Mouse (Mus musculus) telencephalon, adult 2 months (tissue): ENCODE measurements around the gene Kif19a.

Source experiments
- DNase-seq: peaks from one replicate; pipeline ENCODE4 v3.0.0-alpha.2; 2011; ENCODE audit warnings: low read depth, low spot score

The Kif19a gene

DNA sequence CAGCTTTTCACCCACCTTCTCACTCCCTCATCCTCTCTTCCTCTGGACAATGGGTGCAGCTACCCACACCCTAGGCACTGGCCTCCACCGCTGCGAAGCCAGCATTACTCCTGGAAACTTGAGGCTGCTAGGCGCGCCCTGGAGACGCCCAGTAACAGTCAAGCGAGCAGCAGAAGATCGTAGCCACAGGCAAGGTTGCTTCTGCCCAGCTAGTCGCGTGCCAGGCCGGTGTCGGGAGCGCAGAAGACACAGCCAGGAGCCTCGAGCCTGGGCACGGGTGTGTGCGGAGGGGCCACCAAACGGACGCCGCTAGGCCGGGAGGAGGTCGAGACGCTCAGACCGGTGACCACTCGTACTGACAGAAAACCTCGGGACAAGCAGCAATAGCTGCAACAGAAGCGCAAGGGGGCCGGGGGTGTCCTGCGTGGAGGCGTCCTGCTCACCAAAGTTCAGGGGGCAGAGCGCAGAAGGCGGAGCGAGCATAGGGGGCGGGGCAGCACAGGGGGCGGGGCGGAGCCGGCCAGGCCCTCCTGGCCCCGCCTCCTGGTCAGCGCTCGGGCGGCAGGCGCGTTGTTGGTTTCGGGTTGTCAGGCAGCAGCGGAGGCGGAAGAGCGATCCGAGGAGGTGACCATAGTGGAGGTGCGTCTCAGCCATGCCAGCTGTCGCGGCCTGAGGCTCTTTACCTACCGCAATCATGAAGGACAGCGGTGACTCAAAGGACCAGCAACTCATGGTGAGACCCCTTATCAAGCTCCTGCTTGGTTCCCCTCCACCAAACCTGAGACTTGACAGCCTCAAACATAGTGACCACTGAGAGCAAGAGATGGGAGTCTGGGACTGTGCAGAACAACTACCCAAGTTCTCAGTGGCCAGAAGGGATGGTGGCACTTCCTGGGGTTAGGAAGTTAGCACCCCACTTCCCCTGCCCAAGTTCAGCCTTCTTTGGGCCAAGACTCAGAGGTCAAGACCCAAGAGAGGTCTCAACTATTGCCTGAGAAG, at the start of gene Kif19a:
Kif19a (plus strand) TSS at position 569 of the 999 bp plus-strand sequence.
- no peak for DNase-seq

DNA sequence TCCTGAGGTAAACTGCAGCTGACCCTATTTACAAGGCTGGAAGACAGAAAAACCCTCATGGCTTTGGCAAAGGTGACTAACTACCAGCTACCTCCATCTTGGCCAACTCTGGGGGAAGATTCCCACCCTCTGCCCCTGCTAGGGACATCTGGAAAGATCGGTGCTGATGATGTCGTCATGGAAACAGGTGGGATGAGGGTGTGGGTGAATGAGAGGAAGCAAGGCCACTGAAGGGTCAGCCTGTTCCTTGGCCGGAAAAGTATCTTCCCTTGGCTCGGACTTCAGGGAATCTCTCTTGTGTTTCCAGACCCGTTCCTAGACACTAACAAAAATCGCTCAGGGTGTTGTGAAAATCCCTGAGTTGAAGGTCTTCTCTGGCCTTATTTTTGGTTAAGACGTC, 49.7 kb upstream of the Kif19a start:
- no peak for DNase-seq

- DNase-seq, result no peak
These were observed 44.7 kb upstream of the Kif19a start for GRCm38 (mm10) chr11:114720535-114720934.

GRCm38 (mm10) chr11:114722438-114722837, 42.8 kb upstream of the Kif19a start:
- no peak for DNase-seq

DNA sequence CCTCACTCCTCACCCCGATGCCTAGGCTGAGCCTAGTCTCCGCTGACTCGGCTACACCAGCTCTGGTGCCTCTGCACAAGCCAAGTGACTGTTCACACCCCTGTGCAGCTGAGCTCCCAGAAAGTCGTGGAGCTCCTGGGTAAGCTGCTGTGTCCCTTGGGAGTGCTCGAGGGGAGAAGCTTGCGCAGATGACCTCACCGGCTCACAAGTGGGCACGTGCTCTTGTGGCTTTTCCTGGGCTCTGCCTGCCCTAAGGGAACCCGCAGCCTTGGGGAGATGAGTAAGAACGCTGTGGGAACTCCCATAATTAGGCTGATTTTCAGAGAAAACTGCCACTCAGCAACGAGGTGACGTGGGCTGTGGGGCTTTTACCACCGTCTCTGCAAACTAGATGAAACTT, 42.2 kb upstream of the Kif19a start:
- DNase-seq, result no peak

DNA sequence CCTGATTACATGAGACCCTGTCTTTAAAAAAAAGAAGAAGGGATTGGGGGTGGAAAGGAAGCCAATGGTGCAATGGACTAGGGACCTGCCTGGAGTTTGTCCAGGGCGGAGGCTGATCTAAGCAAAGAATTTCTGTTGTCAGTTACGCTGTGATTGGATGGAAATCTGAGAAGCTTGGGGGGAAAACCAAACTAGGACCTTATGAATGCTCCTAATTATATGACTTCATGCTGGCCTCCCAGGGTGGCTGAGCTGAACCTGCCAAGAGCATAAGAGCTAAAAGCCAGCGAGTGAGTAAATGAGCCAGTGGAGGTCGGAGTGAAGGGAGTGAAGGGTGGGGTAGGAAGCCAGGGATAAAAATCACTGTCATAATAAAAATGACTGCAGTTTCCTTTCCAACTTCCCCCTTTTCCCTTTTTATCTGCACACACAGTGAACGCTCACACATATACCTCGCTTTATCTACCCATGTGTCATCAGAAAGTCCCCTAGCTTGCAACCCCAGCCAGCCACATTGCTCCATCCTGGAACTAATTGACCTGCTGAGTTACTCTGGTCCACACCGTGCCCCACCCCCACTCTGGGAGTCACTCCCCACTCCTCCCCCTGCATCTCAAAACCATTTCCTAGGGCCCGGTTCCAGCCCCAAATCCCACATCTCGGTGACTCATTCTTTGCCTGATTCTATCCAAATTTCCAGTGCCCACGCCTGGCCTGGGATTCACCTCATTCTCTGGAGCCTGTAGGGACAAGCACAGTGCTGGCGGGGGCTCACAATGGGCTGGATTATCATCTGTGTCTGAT, 40.2 kb upstream of the Kif19a start:
- DNase-seq, result no peak

DNA sequence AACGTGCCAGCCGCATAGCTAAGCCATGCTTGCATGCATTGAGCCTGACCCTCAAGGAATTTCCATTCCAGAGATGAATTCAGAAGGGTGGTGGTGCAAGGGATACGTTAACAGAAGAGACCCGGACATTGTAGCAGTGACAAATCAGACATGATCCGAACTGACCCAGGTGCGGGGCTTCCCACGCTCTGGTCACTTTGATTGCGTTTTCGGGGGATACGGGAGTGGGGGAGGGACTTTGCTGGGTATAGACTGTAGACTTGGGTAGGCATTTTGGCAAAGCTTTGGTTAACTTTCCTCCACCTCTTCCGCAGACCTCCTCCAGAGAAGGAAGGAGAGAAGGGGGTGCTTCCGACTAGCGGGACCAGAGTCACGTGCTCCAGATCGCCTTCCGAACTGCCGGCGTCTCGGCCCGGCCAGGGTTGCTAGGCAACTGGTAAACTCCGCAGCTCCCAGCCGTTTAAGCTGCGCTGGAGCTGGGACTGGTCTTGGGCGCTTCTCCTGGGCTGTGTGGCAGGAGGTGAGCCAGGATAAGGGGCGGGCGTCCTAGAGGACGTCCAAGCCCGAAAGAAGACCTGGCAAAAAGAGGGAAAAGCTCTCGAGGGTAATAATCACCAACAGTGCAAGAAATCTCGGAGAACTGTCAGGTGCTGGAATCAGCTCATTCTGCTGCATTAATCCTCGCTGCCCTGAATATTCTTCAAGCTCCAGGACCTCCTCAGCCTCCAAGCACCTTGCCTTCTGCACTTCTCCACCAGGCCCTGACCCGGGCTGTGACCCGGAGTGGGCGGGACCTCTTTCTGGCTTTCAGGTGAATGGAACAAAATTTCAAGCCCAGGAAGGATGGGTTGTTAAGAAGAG, 38.0 kb upstream of the Kif19a start, which contains the start of gene Dnaic2:
Dnaic2 (plus strand) TSS at position 444 of the 861 bp plus-strand sequence.
- peak; percentile 58 for DNase-seq

GRCm38 (mm10) chr11:114727826-114728186, 37.4 kb upstream of the Kif19a start:
- DNase-seq, result no peak

GRCm38 (mm10) chr11:114728333-114728732, 36.9 kb upstream of the Kif19a start:
- DNase-seq, result no peak

GRCm38 (mm10) chr11:114729832-114730363, 35.3 kb upstream of the Kif19a start:
- no peak for DNase-seq

GRCm38 (mm10) chr11:114731711-114732110, 33.5 kb upstream of the Kif19a start:
- no peak for DNase-seq

DNA sequence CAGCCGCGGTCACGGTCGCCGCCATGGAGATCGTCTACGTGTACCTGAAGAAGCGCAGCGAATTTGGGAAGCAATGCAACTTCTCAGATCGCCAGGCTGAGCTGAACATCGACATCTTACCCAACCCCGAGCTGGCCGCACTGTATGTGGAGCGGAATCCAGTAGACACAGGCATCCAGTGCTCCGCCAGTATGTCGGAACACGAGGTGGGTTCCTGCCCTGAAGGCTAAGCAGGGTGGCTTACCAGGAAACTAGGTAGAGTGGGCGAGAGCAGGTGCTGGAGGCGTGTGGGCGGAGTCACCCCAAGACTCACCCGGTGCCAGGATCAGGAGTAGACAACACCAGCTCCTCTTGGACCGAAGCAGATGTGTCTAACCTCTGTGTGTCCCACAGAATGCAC, 32.3 kb upstream of the Kif19a start:
- no peak for DNase-seq

GRCm38 (mm10) chr11:114736111-114736510, 29.1 kb upstream of the Kif19a start:
- no peak for DNase-seq

DNA sequence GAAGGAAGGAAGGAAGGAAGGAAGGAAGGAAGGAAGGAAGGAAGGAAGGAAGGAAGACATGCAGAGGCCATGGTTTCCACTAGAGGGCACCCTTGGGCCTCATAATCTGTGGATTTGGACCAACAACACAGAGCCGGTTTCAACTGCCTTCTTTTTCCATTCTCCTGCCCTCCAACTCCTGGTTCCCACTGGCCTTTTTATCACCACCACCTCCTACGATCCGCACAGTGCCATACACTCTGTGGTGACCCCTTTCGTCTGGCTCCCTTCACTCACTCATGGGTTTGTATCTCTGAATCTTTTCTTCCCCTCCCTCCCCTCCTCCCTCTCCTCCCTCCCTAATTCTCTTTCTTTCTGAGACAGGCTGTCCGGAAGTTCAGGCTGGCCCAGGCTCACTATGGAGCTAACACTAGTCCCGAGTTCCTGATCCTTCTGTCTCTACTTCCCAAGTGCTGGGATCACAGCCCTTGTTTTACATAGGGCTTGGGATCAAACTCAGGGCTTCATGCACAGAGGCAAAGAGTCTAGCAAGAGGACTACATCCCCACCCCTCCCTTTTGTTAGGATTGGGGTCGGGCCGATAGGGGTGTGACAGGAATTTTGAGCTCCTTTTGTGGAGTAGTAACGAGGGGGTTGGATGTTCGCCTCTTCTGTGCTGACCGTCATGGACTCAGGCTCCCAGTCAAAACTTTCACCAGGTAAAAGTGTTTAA, 28.1 kb upstream of the Kif19a start:
- DNase-seq, result no peak

- DNase-seq, result no peak
These were observed 24.6 kb upstream of the Kif19a start for GRCm38 (mm10) chr11:114740598-114740997.

- no peak for DNase-seq
These were observed 23.7 kb upstream of the Kif19a start for GRCm38 (mm10) chr11:114741451-114741850.

- DNase-seq, result no peak
These were observed 20.1 kb upstream of the Kif19a start for GRCm38 (mm10) chr11:114745134-114745533.

DNA sequence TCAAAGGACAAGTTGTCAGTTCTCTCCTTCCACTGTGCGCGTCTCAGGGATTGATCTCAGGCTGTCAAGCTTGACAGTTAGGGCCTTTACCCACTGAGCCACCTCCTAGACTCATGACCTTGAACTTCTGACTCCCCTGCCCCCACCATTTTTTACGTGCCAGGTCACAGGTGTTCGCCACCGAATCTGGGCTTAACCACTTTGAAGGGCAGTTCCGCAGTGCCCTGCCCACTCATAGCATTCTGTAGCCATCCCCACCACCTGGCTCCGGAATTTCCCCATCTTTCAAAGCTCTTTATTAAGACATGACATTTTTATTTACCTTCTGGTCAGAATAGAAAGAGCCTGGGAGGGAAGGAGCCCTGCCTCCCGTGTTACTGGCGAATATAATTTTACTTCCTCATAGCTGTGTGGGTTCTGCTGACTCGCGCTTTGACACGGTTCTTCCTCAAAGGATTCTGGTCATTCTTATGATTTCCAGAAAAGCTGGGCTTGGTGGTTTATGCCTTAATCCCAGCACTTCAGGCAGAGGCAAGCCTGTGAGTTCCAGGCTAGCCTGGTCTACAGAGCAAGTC, 17.5 kb upstream of the Kif19a start:
- no peak for DNase-seq

GRCm38 (mm10) chr11:114769911-114770310, 4.7 kb downstream of the Kif19a start:
- DNase-seq, result no peak

DNA sequence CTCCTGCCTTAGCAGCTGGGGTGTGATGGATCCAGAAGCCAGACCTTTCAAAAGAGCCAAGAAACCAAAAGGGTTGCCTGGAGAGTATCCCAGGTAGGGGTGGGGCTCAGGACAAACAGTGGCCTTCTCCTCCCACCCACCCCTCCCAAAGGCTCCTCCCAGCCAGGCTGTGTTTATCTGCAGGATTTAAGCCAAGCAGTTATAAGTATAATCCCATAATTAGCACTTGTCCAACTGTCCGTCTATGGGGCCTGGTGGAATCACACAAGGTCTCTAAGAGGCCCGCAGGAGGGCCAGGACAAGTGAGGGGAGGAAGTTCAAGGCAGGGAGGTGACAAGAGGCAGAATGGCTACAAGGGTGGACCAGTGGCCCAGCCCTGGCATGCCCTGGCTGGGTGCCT, 6.7 kb downstream of the Kif19a start:
- DNase-seq, result no peak
